19 mouse cellular contexts compared by ENCODE assay signal in the genomic region with DNA sequence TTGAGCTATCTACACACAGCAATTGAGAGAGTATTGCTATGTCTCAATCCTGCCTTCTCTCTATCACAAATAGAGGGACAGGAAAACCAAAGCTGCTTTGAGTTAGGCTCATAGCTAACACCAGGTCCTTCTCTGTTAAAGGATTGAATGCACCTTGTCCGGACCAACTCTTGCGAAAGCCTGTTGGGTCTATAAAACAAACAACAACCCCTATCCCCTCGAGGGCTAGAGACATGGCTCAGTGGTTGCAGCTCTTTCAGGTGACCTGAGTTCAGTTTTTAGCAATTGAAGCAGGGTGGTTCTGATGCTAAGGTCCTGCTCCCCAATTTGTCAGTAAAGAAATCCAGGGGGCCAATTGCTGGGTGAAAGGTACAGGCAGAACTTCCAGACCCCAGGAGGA.
"Had no signal": no experiment of that assay in that cellular context is flagged by ENCODE, and none has a peak within 500 bp of the region (broad histone marks: within the 10 kb centered on the region; RNA-seq: fewer than 3 reads in every experiment).

No protein-coding gene starts in this region.

- H3K4me2 ChIP-seq: intestine, embryonic 15.5 days; midbrain, embryonic 11.5 days; neural tube, embryonic 12.5 days; neural tube, embryonic 15.5 days had no signal

- H3K4me3 ChIP-seq: intestine, embryonic 15.5 days; layer of hippocampus, adult 2 months; neural tube, embryonic 12.5 days; neural tube, embryonic 15.5 days had no signal

- H3K4me1 ChIP-seq: neural tube, embryonic 12.5 days had no signal

- H3K9me3 ChIP-seq: intestine, embryonic 15.5 days; neural tube, embryonic 12.5 days; neural tube, embryonic 15.5 days had no signal

- H3K9ac ChIP-seq: intestine, embryonic 15.5 days; neural tube, embryonic 12.5 days; neural tube, embryonic 15.5 days had no signal

- DNase-seq: kidney, adult 11 months; layer of hippocampus, adult 9-11 months; lung, adult 2 months; lung, postnatal 14 days; lung, postnatal 4 days; midbrain, embryonic 14.5 days; right cerebral cortex, adult 18-20 months; right cerebral cortex, postnatal 14 days; right cerebral cortex, postnatal 4 days; thymus, adult 2 months; thymus, postnatal 14 days; thymus, postnatal 4 days had no signal

- H3K36me3 ChIP-seq: intestine, embryonic 15.5 days; neural tube, embryonic 12.5 days; neural tube, embryonic 15.5 days had no signal

- H3K27me3 ChIP-seq: intestine, embryonic 15.5 days; neural tube, embryonic 12.5 days; neural tube, embryonic 15.5 days had no signal

- ATAC-seq: intestine, embryonic 15.5 days had no signal

- H3K27ac ChIP-seq: intestine, embryonic 15.5 days; kidney, postnatal 0 days; layer of hippocampus, adult 2 months; neural tube, embryonic 12.5 days; neural tube, embryonic 15.5 days; stomach, postnatal 0 days had no signal
